Mouse (Mus musculus) monocyte, adult 59 days (primary cell): ENCODE results near the gene Tas2r135. TPM values are rescaled to one million over a fixed set of nuclear protein-coding genes. Genes with fewer than 3 reads are reported as not detected.

ENCODE experiments used
- total RNA-seq, 2 experiments: library from RNA; stranded (reverse); gene quantifications; one replicate each; pipeline ENCODE4 v1.2.4; 2023

Gene Tas2r135
- total RNA-seq, result 1 to 10 TPM; 1.2 to 1.5 TPM

GRCm38 (mm10) chr6:42405134-42405533 is at the start of gene Tas2r135:
Gene Tas2r135 (plus strand): TSS chr6:42405434.

GRCm38 (mm10) chr6:42372816-42373547 is 32.3 kb upstream of the Tas2r135 start, which contains the start of gene Epha1:
Gene Epha1 (minus strand): TSS chr6:42373268.

DNA sequence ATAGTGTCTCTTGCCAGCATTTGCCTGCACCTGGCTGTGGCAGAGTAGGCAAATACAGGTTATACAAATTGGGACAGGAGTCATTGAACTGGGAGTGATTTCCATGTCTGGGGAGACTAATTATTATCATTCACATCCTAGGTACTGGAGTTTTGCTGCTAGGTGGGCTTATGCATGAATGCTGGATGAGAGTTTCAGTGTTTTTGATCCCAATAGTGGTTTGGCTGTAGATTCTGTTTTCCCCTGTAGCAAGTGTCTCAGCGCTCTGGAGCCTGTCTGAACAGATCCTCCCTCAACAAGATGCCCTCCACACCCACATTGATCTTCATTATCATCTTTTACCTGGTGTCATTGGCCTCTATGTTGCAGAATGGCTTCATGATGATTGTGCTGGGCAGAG is 5.3 kb upstream of the Tas2r135 start, which contains the start of gene Tas2r143:
TSS of gene Tas2r143 (plus strand) at position 301 of the 400 bp plus-strand sequence.

DNA sequence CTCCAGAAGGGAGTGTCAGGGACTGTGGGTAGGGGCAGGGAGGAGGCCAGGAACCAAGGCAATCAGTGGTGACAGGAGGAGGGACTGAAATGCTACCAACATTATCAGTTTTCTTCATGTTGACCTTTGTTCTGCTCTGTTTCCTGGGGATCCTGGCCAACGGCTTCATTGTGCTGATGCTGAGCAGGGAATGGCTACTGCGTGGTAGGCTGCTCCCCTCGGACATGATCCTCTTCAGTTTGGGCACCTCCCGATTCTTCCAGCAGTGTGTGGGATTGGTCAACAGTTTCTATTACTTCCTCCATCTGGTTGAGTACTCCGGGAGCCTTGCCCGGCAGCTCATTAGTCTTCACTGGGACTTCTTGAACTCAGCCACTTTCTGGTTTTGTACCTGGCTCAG is 29.2 kb downstream of the Tas2r135 start, which contains the start of gene Tas2r126:
TSS of gene Tas2r126 (plus strand) at position 90 of the 400 bp plus-strand sequence.

Other genes with a start within 250 kb of the Tas2r135 start
- gene Tas2r144, start 190.1 kb upstream of the Tas2r135 start, total RNA-seq, result not detected
- 10 to 100 TPM; 13.0 to 15.5 TPM for gene Gstk1, start 159.5 kb upstream of the Tas2r135 start, total RNA-seq
- gene Tmem139, start 143.5 kb upstream of the Tas2r135 start, total RNA-seq, result not detected
- gene Casp2, start 140.4 kb upstream of the Tas2r135 start, total RNA-seq, result 100 to 1,000 TPM in 1 of 2 experiments, 10 to 100 TPM in 1; 95.1 to 103 TPM
- gene Clcn1, start 118.7 kb upstream of the Tas2r135 start, total RNA-seq, result under 1 TPM; 0.39 to 0.86 TPM
- under 1 TPM in 1 of 2 experiments, not detected in 1; 0.12 TPM for gene Fam131b, start 80.8 kb upstream of the Tas2r135 start, total RNA-seq
- gene Zyx, start 55.8 kb upstream of the Tas2r135 start, total RNA-seq, result 100 to 1,000 TPM; 586 to 636 TPM
- under 1 TPM in 1 of 2 experiments, not detected in 1; 0.24 TPM for gene Epha1, start 32.2 kb upstream of the Tas2r135 start, total RNA-seq
- gene Tas2r143, start 5.2 kb upstream of the Tas2r135 start, total RNA-seq, result 1 to 10 TPM in 1 of 2 experiments, under 1 TPM in 1; 0.97 to 1.7 TPM
- 1 to 10 TPM in 1 of 2 experiments, under 1 TPM in 1; 0.73 to 1.6 TPM for gene Tas2r126, start 29.1 kb downstream of the Tas2r135 start, total RNA-seq
- gene Olfr458, start 59.8 kb downstream of the Tas2r135 start, total RNA-seq, result not detected
- gene Olfr457, start 70.9 kb downstream of the Tas2r135 start, total RNA-seq, result not detected
- gene Olfr456, start 81.8 kb downstream of the Tas2r135 start, total RNA-seq, result not detected
- not detected for gene Olfr455, start 142.2 kb downstream of the Tas2r135 start, total RNA-seq
- gene Tcaf3, start 192.3 kb downstream of the Tas2r135 start, total RNA-seq, result not detected
- gene Tcaf2, start 239.8 kb downstream of the Tas2r135 start, total RNA-seq, result under 1 TPM; 0.31 to 0.43 TPM